Mouse (Mus musculus) telencephalon, adult 2 months (tissue): ENCODE measurements around the gene Xpnpep1.

Source experiments
- DNase-seq: peaks from one replicate; pipeline ENCODE4 v3.0.0-alpha.2; 2011; ENCODE audit warnings: low read depth, low spot score

The Xpnpep1 gene

DNA sequence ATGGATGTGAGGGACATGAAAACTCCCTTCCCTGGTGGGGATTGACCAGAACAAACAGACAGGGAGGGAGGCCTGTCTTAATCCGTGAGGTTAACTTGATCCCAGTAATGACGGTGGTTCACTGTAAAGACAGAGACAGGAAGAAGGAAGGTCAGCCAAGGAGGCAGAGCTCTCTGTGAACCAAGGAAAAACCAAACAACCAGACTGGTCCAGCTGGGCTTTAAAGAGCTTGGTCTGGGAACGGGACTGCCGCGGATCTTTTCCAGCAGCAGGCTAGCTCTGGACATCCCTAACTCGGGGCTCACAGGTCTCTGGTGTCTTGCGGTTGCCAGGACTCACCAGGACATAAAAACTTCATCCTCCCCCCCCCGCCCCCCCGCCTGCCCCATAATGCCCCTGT, 26.5 kb upstream of the Xpnpep1 start:
- DNase-seq: no peak

DNA sequence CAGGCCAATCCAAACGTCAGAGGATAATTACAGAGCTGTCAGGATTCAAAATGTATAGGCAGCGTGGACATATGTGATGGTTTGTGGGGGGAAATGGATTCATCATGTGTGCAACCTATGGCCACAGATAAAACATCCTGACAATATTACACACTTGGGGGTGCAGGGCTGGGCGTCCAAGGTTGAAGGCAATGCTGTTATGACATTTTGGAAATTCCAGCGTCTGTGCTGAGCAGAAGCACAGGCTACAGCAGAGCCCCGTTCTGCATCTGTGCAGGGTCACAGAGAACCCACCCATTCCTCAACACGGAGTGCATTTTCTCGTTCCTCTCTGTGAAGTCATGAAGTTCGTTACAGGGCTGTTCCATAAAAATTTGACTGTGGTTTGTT, 25.0 kb upstream of the Xpnpep1 start:
- DNase-seq: no peak

DNA sequence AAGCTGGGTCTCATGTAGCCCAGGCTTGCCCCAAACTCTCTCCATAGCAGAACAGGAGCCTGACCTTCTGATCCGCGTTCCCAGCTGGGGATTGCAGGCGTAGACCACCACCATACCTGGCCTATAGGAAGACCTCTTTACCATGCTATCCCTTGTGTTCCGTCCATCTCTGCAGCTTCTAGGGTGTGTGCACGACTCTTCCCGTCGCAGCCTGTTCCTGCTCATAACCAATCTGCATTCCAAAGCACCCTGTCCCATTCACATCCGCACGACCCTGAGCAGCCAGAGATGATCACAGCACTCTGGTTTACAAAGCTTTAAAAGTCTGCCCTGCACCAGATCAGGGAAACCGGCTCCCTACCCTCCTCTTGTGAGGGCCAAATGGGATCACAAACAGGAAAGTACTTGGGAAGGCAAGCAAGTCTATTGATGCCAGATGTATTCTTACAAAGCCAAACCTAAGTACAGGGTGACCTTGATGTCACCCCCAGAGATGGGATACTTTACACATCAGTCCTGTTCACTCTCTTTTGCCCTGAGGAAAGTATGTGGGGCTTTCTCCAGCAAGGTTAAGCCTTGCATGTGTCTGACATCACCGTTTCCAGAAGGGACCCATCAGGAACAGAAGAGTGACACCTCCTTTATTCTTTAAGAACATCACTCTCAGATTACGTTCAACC, 24.4 kb upstream of the Xpnpep1 start:
- no peak for DNase-seq

DNA sequence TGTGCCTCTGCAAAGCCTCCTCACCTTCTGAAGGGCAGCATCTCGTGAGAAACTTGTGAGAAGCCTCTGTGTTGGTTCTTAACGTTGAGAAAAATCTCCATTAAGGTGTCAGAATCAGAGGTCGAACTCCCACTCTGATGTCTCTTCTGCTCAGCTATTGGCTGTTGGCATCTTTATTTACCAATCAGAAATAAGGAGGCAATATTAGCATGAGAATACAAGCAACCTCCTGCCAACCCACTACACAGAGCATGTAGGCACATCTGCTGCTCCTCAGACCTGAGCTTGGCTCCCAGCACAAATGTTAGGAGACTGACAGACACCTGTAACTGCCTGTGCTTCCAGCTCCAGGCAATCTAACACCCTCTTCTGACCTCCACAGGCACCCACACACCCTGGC, 22.0 kb upstream of the Xpnpep1 start:
- DNase-seq: no peak

DNA sequence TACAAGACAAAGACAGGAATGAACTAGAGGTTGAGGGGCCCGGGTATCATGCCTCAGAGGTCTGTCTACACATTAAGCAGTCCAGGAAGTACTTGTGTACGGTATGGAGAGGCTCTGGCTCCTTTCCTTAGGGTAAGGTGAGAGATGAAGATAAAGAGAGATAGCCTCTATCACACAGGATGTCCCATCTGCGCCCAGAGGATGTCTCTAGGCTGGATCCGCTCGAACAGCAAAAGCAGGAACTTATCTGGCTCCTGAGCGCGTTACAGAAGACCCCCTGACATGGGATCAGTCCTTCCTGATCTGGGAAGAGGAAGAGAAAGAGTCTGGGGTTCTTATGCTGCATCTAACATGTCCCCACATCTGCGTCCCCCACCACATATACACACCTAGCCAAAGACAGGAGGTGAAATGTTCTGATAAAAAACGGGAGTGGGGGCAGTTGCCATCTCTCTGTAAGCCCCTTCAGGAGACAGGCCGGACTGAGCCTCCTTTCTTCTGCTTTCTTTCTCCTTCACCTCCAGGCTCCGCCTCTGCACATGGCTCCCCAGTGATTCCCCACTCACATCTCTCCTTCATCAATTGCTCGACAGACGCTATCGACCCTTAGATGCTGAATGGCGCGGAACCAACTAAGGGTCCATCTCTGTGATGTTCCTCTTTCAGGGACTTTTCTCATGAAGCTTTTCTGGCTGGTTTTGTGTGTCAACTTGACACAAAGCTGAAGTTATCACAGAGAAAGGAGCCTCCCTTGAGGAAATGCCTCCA, 19.5 kb upstream of the Xpnpep1 start:
- no peak for DNase-seq

DNA sequence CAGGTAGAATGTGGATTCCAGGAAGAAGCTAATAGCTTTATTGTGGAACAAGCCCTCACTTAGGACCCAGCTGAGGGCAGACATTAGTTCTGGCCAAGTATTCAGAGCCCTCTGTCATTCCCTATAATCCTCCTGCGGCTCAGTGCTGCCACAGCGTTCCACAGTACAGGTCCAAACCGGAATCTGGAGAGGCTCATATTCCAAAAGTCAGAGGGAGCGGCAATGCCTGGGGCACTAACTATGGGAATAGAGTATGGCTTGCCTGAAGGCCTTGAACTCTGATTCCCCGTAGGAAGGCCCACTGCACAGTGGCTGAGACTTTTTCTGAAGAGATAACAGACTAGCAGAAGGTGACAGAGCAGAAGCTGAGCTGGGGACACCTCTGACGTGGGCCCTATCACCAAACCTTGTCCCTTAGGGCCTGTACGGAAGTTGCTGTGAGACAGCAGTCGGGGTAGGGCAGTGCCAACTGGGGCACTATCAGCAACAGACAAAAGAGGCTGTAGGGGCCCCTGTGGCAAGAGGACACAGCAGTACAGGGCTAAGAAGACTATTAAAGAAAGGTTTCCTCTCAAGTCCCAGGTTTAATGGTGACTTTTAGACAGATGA, 18.8 kb upstream of the Xpnpep1 start:
- no peak for DNase-seq

DNA sequence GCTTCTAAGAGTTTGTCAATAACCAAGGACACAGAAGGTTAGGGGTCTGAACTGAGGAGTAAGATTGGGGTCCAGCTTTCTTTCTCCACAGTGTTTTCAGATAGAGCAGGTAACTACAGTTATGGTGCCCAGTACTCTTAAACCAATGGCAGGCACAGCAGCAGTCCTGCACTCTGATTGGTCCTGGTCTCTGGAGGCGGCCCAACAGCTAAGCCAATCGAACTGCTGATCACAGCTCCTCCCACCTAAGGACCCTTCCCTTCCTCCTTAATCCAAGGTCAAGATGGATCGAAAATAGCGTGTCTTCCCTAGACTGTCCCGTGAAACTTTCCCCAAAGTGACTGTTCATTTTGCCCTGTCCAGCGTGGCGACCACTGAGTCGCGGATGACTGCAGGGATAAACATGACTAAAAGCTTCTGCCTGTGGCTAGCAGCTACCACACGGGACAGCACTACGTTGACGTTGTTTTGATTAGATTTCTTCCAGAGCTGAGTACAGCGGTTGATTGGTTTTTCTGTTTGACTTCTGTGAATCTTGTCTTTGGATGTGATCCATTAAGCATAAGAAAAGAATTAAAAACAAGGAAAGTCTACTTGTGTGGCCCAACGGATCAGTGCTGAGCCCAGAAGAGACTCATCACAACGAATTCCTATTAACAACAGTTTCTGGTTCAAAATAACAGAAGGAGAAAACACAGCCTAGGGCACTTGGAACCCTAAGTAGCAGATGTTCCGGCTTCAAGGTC, 18.1 kb upstream of the Xpnpep1 start:
- DNase-seq: no peak

DNA sequence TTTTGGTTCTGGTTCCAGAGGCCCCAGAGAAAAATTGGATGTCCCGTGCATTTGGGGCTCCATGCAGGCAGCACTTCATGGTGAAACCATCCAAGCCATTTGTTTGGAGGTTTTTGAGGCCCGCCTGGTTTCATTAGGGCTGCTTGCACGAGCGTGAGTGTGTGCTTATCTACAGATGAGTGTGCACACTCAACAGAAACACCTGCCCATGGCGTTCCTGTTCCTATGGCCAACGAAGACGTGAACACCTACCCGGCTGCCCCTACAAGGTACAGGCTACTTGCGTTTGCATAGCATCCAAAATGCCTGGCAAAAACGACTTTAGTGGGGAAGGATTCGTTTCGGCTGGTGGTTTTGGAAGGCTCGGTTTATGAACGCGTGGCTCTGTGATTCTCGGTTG, 13.3 kb upstream of the Xpnpep1 start:
- DNase-seq: no peak

DNA sequence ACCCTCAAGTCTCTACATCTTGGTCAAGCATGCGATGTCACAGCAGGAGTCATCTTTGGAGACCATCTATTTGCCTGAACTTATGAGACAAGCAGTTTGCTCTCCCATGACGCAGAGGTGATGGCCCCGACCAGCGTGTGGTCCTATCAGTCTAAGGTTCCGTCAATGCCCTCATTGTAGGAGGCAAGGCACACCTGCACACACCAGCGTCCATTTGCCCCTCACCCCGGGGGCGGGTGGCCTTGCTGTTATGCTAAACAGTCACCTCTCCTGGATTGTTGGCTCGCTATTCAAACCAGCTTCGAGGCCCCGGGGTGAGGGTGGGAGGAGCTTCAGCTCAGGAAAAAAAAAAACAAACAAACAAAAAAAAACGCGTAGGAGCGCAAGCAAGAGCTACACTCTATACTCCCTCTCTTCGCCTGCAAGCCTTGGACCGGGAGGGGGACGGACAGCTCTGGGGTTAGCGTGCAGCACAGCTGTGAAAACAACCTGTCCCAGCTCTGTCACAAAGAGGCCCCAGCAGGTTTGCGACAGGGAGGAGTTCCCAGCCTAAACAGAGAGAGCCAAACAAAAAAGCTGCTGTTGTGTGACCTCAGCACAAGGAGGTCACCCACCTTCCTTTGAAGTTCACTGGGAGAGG, 12.1 kb upstream of the Xpnpep1 start:
- no peak for DNase-seq

DNA sequence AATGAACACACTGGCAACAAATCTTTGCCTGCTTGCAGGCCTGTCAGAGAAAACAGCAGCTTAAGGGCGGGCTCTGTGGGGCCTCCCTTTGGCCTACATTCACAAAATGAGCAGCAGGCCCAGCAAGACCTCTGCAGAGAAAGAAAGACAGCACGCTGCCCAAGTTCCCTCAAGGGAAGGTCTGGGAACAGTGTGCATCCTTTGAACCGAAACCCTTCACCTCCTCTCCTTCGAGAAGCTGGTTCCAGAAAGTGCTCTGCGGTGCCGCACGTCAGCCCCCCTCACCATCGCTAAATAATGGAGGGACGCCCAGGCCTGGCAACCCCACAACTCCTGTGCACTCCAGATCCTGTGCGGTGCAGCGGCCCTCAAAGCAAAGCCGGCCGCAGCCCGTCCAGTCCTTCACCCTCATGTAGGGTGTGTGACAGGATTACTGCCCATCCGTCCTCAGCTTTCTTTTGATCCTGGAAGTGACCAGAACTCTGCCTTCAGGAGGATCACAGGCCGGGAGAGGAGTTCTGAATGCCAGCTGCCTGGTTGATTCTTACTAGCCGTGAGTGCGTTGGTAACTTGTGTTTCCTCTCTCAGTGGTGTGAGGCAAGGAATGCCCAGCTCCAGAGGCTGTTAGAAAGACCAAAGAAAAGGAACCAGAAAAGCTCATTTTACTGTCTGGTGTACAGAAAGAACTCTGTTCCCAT, 11.4 kb upstream of the Xpnpep1 start:
- no peak for DNase-seq

DNA sequence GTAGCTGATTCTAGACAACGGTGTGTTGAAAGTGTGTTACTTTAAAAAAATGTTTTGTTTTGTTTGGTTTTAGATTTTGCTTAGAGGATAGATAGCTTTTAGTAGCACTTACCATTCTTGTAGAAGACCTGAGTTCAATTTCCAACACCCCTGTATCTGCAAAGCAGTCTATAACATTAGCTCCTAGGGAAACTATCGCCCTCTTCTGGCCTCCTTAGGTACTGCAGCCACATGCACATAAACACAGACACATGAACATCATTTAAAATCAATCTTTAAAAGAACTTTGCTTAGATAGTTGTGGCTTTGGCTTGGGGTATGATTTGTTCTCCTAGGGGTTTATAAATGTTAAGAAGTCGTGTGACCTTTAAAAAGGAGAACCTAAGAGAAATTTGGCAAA, 10.1 kb upstream of the Xpnpep1 start:
- no peak for DNase-seq

DNA sequence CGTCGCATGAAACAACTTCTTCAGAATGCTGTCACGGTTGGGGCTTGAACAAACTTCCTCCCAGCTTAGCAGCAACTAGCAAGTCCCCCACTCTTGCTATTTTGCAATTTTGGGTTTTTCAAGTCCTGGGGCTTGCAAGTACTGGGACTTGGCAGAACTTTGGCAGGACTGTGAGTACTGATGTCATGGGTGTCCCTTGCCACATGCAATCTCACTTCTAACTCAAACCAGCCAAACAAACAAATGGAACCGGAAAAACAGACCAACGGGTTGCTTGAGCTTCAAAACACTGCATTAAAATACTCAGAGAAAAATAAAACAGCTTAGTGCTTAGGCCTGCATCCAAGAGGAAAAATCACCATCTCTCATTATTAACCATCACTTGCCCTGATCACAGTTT, 7.2 kb upstream of the Xpnpep1 start:
- no peak for DNase-seq

DNA sequence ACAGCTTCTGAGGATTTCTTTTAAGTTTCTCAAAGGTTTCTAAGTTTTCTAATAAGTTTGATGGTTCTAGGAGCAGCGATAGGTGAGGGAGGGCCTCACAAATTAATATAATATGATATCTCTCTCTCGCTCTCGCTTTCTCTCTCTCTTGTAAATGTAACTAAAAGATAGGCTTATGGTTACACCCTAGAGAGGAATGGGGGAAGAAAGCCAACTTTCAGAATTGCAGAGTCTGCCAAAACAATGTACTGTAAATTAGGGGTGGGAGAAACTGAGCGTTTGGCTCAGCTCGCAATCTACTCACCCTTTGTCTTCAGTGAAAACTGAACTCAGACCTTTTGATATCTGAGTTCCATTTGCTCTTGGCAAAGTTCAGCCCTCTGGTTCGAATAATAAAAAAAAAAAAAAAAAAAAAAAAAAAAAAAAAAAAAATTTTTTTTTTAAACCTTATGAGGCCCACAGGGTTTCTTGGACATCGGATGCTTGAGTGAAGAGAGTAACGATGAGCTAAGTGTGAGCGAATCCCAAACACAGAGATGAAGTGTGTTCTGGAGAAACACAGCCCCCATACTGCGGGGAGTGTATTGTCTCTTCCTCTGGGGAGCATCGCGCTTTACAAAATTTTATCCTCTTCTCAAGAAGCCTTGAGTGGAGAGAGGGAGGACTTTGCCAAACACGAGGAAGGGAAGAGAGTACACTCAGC, 3.6 kb upstream of the Xpnpep1 start:
- no peak for DNase-seq

DNA sequence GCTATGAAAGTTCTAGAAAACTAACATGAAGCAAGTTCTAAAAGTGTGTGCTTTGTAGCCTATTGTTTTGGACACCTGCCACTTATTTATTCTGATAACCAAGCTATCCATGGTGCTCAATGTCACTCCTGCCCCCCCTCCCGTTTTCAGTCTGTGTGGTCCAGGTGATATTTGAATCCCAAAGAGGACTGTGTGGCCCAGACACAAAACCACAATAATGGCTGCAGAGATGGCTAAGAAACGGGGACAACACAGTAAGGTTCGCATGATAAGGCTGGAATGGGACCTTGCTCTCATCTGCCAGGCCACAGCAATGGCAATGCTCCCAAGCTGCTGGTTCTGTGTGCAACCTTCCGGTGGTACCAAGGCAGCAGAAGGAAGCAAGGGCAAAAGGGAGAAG, 1.6 kb upstream of the Xpnpep1 start:
- no peak for DNase-seq

DNA sequence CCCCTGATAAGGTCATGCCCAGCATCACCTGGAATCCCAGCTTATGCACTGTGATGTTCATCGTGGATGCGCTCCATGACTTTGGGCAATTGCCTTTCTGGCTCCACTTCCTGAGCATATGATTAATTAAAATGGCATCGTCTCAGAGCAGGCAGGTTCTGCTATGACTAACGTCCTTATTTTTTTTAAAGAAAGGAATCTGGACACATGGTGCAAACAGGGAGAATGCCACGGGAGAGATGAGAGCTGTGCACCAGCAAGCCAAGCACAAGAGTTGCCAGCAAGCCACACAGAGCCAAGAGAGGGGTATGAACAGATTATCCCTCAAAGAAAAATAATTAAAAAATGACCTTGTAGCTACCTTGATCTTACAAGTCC, 1.1 kb upstream of the Xpnpep1 start:
- DNase-seq: no peak

DNA sequence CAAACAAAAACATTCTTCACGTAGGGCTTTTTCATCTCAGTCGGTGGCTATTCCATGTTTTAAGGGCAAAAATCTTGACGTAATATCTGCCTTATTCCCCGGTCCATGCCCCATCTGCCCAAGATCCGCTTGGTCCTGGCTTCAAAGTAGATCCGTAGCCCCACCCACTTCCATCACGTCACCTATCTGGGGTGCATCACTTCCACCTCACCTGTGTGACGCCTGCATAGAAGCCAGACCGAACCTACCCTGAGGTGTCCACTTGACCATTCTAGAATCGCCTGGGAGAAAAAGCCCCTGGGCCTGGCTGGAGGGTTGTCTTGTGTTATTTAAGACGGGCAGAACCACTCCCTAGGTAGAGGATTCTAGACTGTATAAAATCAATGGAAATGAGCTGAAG, 924 bp downstream of the Xpnpep1 start:
- DNase-seq: no peak

DNA sequence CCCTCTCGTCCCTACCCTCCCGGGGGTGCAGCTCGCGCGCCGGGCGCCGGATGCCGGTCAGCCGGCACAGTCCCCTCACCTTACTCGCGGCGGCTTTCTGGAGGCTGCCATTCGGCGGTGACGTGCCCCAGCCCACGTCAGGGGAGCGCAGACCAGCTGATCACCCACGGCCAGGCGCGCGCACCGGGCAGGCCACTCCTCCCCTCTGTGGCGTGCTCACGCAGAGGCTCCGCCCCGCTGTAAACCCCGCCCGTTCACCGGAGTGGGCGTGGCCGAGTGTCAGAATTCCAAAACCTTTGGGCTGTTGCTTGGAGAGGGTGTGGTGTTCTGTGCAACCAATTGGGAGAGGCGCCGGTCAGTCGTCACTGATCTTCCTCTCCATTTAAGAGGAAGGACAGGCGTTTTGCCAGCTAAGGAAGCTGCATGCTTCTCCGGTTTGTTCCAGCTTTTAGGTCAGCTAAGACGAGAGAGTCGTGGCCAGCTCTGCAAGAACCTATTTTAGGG, 1.5 kb downstream of the Xpnpep1 start:
- DNase-seq: peak; percentile 98

DNA sequence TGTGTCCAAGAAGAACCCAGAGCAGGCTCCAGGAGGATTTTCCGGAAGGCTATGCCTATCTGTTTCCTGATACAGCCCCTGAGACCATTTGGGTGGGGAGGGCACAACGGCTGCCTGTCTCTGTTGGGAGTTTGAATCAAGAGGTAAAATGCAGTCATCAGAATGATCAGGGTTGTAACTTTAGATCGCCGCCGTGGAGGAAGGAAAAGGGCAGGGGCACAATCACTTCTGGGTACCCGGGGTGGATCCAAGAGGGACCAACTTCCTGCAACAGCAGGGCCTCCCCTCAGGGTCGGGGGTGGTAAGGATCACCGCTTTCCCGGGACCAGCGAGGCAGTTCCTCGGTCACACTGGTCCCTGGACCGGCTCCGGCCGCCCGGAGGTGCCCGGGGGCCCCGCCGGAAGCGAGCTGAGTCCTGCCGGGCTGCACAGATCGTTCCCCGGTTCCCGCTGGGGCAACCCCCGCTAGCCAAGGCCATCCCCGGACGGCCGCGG, 2.0 kb downstream of the Xpnpep1 start:
- DNase-seq: no peak

DNA sequence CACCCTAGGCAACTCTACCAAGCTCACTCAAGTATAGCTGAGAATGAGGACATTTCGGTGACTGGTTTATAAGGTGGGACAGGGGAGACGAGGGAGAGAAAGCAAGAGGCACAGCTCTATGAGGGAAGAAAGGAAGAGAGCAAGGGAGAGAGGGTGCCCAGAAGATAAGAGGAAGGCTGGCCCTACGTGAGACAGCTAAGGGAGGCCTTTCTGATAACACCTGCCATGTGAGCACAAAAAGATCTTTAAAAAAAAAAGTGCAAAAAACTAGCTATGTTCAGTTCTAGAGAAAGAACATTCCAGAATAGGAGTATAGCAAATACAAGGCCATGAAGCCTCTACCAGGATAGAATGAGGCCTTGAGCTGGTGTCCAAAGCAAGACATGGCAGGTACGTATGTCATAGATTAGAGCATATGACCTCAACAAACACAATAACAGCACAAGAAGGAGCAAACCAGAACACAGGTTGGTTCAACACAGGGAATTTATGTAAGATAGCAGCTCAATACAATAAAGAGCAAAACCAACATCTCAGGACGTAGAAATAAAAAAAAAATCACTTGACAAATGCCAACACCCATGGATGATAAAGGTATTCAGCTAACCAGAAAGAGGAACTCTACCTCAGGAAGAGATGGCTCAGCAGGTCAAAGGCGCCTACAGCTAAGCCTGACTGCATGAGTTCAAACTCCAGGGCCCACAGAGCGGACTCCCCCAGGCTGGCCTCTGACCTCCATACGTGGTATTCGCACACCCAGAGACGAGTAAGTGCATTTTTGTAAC, 6.7 kb downstream of the Xpnpep1 start:
- no peak for DNase-seq

DNA sequence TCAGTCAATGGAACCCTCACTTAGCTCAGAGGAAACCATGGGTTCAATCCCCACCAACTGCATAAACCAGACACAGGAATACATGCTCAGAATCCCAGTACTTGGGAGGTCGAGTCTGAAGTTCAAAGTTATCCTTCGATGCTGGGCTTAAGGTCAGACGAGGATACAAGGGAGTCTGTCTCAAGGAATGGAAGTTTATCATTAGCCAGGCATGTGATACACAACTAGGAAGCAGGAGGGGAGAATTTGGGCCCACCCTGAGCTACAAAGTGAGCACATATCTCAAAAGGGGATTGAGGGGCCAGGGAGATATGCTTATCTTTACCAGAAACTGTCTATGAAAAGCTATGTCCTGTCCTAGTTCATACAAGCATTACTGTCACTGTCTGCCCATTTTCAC, 7.4 kb downstream of the Xpnpep1 start:
- DNase-seq: no peak
